8 mouse cellular contexts compared by ENCODE assay signal in the genomic region with DNA sequence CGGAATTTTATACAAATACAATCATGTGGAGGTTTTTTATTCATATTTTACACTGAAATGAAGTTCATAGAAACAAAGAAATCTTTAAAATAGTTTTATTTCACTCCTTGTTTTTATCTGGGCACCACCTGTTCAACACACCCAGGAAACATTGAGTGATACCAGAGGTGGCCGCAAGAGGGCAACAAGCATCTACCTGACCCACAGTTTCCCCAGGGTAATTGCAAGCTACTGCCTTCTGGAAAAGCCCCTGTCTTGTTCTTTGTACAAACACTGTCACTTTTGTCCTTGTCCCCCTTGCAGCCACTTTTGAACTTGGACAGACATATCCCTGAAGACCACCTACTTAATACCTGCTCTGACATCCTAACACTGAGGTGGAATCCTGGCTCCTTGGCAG. TPM values are rescaled to one million over a fixed set of nuclear protein-coding genes. Genes with fewer than 3 reads are reported as not detected.
DNase-seq lines count a peak whose midpoint lies in the region; ATAC-seq and TF ChIP-seq lines count a peak whose summit lies in the region.

No protein-coding gene starts in this region.

- H3K4me2 ChIP-seq in lung, postnatal 0 days (replicated peaks; ENCODE audit: low read depth, low read length), result no peak overlapping the region

- no peaks in the 10 kb centered on the region for H3K36me3 ChIP-seq in testis, adult 2 months (ENCODE audit: control insufficient read depth, insufficient read depth, low read length)
- no peaks in the 10 kb centered on the region for H3K36me3 ChIP-seq in lung, postnatal 0 days (ENCODE audit: insufficient read depth, low read length)
- no peaks in the 10 kb centered on the region for H3K36me3 ChIP-seq in splenic B cell, adult 2 months (ENCODE audit: control insufficient read depth, insufficient read depth, low read length, poor library complexity, severe bottlenecking)

- TF ChIP-seq POLR2A in testis, adult 2 months (IDR thresholded peaks at IDR 0.05; ENCODE audit: control insufficient read depth, low read depth, low read length), result no peak

- WGBS in lung, postnatal 0 days, result 6% methylated on average over 2 of the region's 2 CpGs

- no peak overlapping the region for H3K27ac ChIP-seq in testis, adult 2 months (ENCODE audit: control insufficient read depth, insufficient read depth, low read depth, low read length)
- no peak overlapping the region for H3K27ac ChIP-seq in lung, postnatal 0 days (ENCODE audit: low read length)

- TF ChIP-seq CTCF in testis, adult 2 months (IDR thresholded peaks at IDR 0.05; ENCODE audit: control insufficient read depth, insufficient read depth, insufficient replicate concordance, low read depth, low read length), result peak; percentile 23; the same call in 1 of the 2 replicates
- peak; percentile 68 for TF ChIP-seq CTCF in lung, postnatal 0 days (IDR thresholded peaks at IDR 0.05)

- ATAC-seq in lung, postnatal 0 days, result no peak

- H3K4me3 ChIP-seq in testis, adult 2 months (ENCODE audit: control insufficient read depth, low read depth, low read length), result no peak overlapping the region
- no peak overlapping the region for H3K4me3 ChIP-seq in lung, postnatal 0 days (ENCODE audit: low read depth, low read length)

- no peak overlapping the region for H3K9ac ChIP-seq in lung, postnatal 0 days (replicated peaks; ENCODE audit: low read depth)

- no peaks in the 10 kb centered on the region for H3K9me3 ChIP-seq in lung, postnatal 0 days (ENCODE audit: low read length)

- H3K27me3 ChIP-seq in testis, adult 2 months (ENCODE audit: control insufficient read depth, insufficient read depth, low read length), result no peaks in the 10 kb centered on the region
- H3K27me3 ChIP-seq in lung, postnatal 0 days (replicated peaks; ENCODE audit: insufficient read depth, low read length), result no peaks in the 10 kb centered on the region
- H3K27me3 ChIP-seq in splenic B cell, adult 2 months (ENCODE audit: control insufficient read depth, insufficient read depth, low read length, poor library complexity, severe bottlenecking), result no peaks in the 10 kb centered on the region

- DNase-seq in adrenal gland, adult 18-20 months (ENCODE audit: low spot score in 2 of 2), result peak; percentile 41 to 51
- no peak for DNase-seq in adrenal gland, adult 8-10 months
- no peak for DNase-seq in testis, postnatal 14 days (ENCODE audit: low spot score)
- DNase-seq in embryo, embryonic 10 days (ENCODE audit: low spot score), result peak; percentile 70
- DNase-seq in kidney, postnatal 25 days, result peak; percentile 47 to 68
- DNase-seq in lung, postnatal 0 days (ENCODE audit: low spot score), result peak; percentile 10
- peak; percentile 55 for DNase-seq in splenic B cell, adult 2 months (ENCODE audit: low read depth, low spot score)

- no peak for TF ChIP-seq EP300 in lung, postnatal 0 days (IDR thresholded peaks at IDR 0.05)

- H3K4me1 ChIP-seq in testis, adult 2 months (ENCODE audit: control insufficient read depth, insufficient read depth, low read length), result no peaks in the 10 kb centered on the region
- H3K4me1 ChIP-seq in lung, postnatal 0 days (ENCODE audit: insufficient read depth, low read depth, low read length), result no peaks in the 10 kb centered on the region

RNA-seq across cellular contexts. Expression of a gene that starts 19.7 kb away (rescaled TPM):
- 10 to 100 TPM; 21.3 to 31.7 TPM for total RNA-seq in adrenal gland, adult 18-20 months (2021)
- total RNA-seq in adrenal gland, adult 8-10 months (2022), result 10 to 100 TPM; 22.9 to 31.6 (median 26.3) TPM
- polyA plus RNA-seq in testis, adult 2 months (2012; rRNA removed), result 0.17 and 0.32 TPM in 2 replicates
- 10.6 and 13.8 TPM in 2 replicates for polyA plus RNA-seq in lung, postnatal 0 days (2015; fragmentation: Nextera tagmentation; extraction: Ambion mirVana)

RNA-seq across cellular contexts. Expression of a gene that starts 20.8 kb away (rescaled TPM):
- total RNA-seq in adrenal gland, adult 18-20 months (2021), result 1 to 10 TPM; 1.2 to 2.1 TPM
- total RNA-seq in adrenal gland, adult 8-10 months (2022), result 1 to 10 TPM; 1.7 to 6.1 (median 3.5) TPM
- 8.2 and 9.8 TPM in 2 replicates for polyA plus RNA-seq in testis, adult 2 months (2012; rRNA removed)
- polyA plus RNA-seq in lung, postnatal 0 days (2015; fragmentation: Nextera tagmentation; extraction: Ambion mirVana), result 0.20 and 0.27 TPM in 2 replicates

Comparison
In these comparisons a context has a peak if more than half of its experiments do, and no peak if none do; other contexts are left out.
1. DNase-seq: peak in adrenal gland, adult 18-20 months (2 of 2), embryo, embryonic 10 days (single experiment), kidney, postnatal 25 days (2 of 2), lung, postnatal 0 days (single experiment) and splenic B cell, adult 2 months (single experiment); none in adrenal gland, adult 8-10 months (single experiment) and testis, postnatal 14 days (single experiment).